Mouse (Mus musculus): ENCODE data around the gene Cntnap5b.

GRCm38 (mm10) chr1:100465226-100465625, 692.7 kb downstream of the Cntnap5b start:
- TF ChIP-seq CTCF (IDR thresholded peaks at IDR 0.05; ENCODE audit: low read depth, low read length): no peak
- no peak for TF ChIP-seq POLR2A (IDR thresholded peaks at IDR 0.05; ENCODE audit: borderline replicate concordance, low read depth, low read length)
